Mouse (Mus musculus) neural tube, embryonic 11.5 days (tissue): ENCODE data around the gene Nav2. TPM values are rescaled to one million over a fixed set of nuclear protein-coding genes. Genes with fewer than 3 reads are reported as not detected.

Source experiments
- ATAC-seq: fragments of 200-750 bp; cut with Nextera tagmentation; 2 replicates; pipeline ENCODE4 v1.8.0; 2017; ENCODE audit warnings: moderate number of reproducible peaks, mild to moderate bottlenecking, moderate TSS enrichment, moderate library complexity; ENCODE audit not compliant: insufficient read depth, low FRiP score, low TSS enrichment
- DNase-seq: peaks from one replicate; pipeline ENCODE4 v3.0.0-alpha.2; 2015; ENCODE audit warnings: low spot score
- H3K27ac ChIP-seq: fragments of 300-500 bp; sonication (generic); 2 replicates; pipeline ENCODE4 v1.5.1; 2014; ENCODE audit warnings: low read depth, mild to moderate bottlenecking, low read length
- H3K27me3 ChIP-seq: fragments of 300-500 bp; sonication (generic); 2 replicates; pipeline ENCODE4 v1.6.1; 2014; ENCODE audit warnings: mild to moderate bottlenecking, low read length, mixed read lengths; ENCODE audit not compliant: control insufficient read depth, insufficient read depth
- H3K36me3 ChIP-seq: fragments of 300-500 bp; sonication (generic); 2 replicates; pipeline ENCODE4 v1.6.1; 2014; ENCODE audit warnings: mild to moderate bottlenecking, low read length, moderate library complexity, mixed read lengths; ENCODE audit not compliant: control insufficient read depth, insufficient read depth
- H3K4me1 ChIP-seq: fragments of 300-500 bp; sonication (generic); 2 replicates; pipeline ENCODE4 v1.6.1; 2014; ENCODE audit warnings: low read length, mixed read lengths; ENCODE audit not compliant: control insufficient read depth, insufficient read depth
- H3K4me2 ChIP-seq: fragments of 300-500 bp; sonication (generic); 2 replicates; pipeline ENCODE4 v1.6.1; 2014; ENCODE audit warnings: low read depth, mild to moderate bottlenecking, moderate library complexity
- H3K4me3 ChIP-seq: fragments of 300-500 bp; sonication (generic); 2 replicates; pipeline ENCODE4 v1.5.1; 2014; ENCODE audit warnings: low read depth, low read length
- H3K9ac ChIP-seq: fragments of 300-500 bp; sonication (generic); 2 replicates; pipeline ENCODE4 v1.6.1; 2014; ENCODE audit warnings: mild to moderate bottlenecking, low read length
- H3K9me3 ChIP-seq: fragments of 300-500 bp; sonication (generic); 2 replicates; pipeline ENCODE4 v1.6.1; 2016; ENCODE audit warnings: low read length; ENCODE audit not compliant: control insufficient read depth
- WGBS: fragments of 180-500 bp; shearing (Covaris S2); extraction: QIAGEN DNeasy Blood & Tissue Kit; methylation state at CpG from one replicate; pipeline ENCODE4 v1.1.7; 2014; 5-methylcytosine and 5-hydroxymethylcytosine counted together
- polyA plus RNA-seq: library from polyadenylated mRNA; unstranded; fragments of >200 nt; fragmentation: Nextera tagmentation; extraction: Ambion mirVana; gene quantifications from 2 replicates; pipeline ENCODE4 v1.2.1, GENCODE M21; 2014

Nav2 gene
- polyA plus RNA-seq, 1 experiment from 2014 or later = 19.2 TPM

DNA sequence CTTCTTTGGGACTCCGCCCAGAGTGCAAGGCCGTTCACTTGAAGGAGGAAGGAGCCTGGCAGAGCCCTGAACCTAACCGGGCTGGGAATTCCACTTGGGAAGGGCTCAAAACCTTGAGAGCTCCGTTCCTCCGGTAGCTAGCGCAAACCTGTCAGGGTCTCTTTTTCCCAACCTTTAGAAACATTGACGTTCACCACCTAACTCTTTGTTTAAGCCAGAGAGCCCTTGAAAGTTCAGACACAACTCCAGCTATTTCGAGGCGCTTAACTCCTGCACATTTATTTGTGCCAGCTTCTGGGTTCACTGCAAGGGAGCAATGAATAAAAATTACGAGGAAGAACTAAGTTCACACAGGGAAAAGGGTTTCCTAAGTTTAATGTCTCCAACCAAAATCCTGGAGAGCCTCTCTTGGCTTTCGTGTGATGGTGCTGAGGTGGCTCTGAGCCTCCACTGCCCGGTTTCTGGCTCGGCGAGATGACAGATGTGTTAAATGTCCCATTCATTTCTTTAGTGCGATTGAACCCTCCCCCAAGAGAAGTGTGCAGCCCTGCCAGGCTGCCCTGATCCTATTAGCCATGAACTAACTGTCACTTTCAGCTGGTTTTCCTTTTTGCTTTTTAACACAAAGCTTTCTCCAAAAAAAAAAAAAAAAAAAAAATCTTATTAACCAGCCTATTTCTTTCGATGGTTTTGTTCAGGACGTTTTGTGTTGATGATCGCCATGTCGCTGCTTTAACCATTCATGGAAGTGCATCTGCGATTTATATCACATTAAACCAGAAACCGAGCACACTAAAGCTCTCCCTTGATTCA, 729.5 kb downstream of the Nav2 start:
- Histone ChIP-seq H3K4me3 (no peak overlapping the region), H3K9ac (no peak overlapping the region), H3K4me2 (no peak overlapping the region), H3K27ac (no peak overlapping the region), H3K36me3 (no peaks in the 10 kb centered on the region), H3K27me3 (peaks cover 98% of the 10 kb centered on the region), H3K9me3 (no peaks in the 10 kb centered on the region), H3K4me1 (no peaks in the 10 kb centered on the region)
- no peak for ATAC-seq
- under 1% methylated on average over 21 of the region's 21 CpGs for WGBS
- DNase-seq = no peak

DNA sequence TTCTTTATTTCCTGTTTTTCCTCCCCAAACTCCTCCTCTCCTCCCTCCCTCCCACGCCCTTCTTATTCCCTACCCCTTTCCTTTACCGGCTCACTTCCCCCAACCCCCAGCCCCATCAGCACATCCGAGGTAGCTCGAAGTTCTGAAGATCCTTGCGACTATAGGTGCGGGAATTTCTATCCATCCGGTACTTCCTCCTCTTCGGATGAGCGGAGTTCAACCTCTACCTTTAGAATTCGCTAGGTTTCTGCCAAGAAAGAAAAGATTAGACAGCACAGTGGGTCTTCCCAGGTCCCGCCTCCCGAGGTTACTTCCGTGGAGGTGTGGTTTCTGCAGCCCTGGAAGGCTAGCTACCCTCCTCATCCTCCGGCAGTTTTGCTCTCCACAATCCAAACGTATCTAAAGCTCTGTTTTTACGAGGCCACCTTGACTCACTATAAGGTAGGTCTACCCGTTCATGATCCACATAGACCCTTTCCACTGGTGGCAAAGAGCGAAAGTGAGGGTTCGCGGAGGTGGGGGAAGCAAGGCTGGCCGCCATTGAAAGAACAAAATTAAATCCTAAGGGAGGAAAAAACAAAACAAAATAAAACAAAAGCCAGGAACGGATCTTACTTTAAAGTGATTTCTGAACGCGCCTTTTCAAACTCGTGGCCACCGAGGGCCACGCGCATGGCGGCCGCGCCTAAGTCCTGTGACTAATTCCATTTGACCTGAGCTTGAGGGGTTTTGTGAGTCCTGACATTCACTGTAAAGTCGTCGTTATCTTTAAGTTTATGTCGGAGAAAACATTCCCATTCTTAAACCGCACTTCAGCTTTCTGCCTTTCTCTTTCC, 730.6 kb downstream of the Nav2 start:
- no peaks in the 10 kb centered on the region for H3K9me3 ChIP-seq
- peaks cover 98% of the 10 kb centered on the region for H3K27me3 ChIP-seq
- H3K36me3 ChIP-seq = no peaks in the 10 kb centered on the region
- no peak overlapping the region for H3K4me2 ChIP-seq
- H3K4me3 ChIP-seq = no peak overlapping the region
- H3K4me1 ChIP-seq = no peaks in the 10 kb centered on the region
- 1% methylated on average over 35 of the region's 35 CpGs for WGBS
- no peak overlapping the region for H3K27ac ChIP-seq
- no peak overlapping the region for H3K9ac ChIP-seq
- ATAC-seq (no peak), DNase-seq (no peak)

DNA sequence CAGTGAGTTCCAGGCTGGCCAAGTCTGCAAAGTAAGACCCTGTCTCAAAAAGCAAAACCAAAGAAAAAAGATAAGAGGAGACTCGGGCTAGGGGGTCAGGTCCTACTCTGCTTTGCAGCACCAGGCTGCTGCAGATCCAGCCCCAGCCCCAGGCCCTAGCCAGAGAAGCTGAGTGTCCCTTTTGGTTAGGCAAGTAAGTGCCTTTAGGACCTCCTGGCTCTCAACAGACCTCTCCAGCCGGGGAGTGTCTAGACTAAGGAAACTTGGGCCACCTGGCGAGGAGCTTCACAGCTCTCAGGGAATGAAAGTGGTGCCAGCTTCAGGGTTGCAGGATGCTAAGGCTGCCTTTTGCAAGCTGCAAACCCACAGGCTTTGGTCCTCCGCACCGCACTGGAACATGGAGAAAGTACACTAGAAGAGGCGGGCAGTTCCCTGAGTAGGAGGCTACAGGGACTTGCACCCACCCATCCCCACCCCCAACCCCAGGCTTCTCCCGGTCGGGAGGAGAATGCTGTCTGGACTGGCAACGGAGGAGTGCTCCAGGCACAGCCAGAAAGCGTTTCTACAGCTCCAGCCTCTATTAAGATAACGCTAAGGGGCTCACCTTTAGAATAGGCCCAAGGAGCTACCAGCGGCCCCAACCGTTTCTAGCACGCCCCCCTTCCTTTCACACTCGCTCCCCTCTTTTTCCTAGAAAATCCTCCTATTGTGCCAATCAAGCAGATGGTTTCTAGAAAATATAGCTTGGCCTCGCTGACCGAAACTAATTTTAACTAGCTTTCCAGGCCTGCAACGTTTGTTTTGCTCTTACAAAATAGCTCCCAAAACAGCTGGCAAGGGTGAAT, 731.6 kb downstream of the Nav2 start:
- H3K4me2 ChIP-seq = no peak overlapping the region
- ATAC-seq (no peak), DNase-seq (no peak)
- H3K4me3 ChIP-seq = no peak overlapping the region
- 4% methylated on average over 18 of the region's 18 CpGs for whole genome bisulfite sequencing
- H3K36me3 ChIP-seq = no peaks in the 10 kb centered on the region
- no peak overlapping the region for H3K27ac ChIP-seq
- no peaks in the 10 kb centered on the region for H3K9me3 ChIP-seq
- H3K4me1 ChIP-seq = no peaks in the 10 kb centered on the region
- no peak overlapping the region for H3K9ac ChIP-seq
- H3K27me3 ChIP-seq = peaks cover 98% of the 10 kb centered on the region

DNA sequence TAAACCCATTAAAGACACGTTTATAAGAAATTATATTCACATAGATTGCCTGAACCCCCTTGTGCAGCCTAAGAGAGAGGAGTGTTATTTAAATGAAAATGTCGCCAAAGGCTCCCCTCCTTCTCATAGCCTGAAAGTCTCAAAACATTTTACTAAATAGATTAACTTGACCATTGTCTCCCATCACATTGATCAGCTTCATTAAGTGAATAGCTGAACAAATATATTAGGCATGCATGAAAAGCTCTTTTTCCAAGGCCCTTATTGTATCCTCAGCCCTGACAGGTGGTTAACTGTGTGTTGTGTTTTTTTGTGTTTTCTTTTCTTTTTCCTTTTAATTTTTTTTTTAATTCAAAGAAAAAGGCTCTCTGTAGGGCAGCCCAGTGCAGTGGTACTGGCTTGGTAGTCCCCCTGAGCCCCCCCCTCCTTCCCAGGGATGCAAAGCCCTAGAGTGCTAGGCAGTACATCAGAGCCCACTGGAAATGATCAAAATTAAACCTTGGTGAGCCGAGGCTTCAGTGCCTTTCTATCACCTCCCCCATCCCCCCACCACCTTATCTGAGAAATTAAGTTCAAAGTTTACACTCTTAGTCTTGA, 732.3 kb downstream of the Nav2 start:
- Histone ChIP-seq H3K4me1 (no peaks in the 10 kb centered on the region), H3K4me3 (no peak overlapping the region), H3K27ac (no peak overlapping the region), H3K4me2 (no peak overlapping the region), H3K9me3 (no peaks in the 10 kb centered on the region), H3K36me3 (no peaks in the 10 kb centered on the region), H3K9ac (no peak overlapping the region), H3K27me3 (peaks cover 96% of the 10 kb centered on the region)
- 14% methylated on average over 3 of the region's 3 CpGs for WGBS
- no peak for DNase-seq
- ATAC-seq = no peak

Other genes starting within 250 kb of the Nav2 start
- 39.0 and 41.2 TPM in 2 replicates for gene Zdhhc13, start 119.7 kb upstream of the Nav2 start, polyA plus RNA-seq
- gene Csrp3, start 60.7 kb upstream of the Nav2 start, polyA plus RNA-seq = 1.4 and 2.4 TPM in 2 replicates
- 16.2 and 16.5 TPM in 2 replicates for gene E2f8, start 27.1 kb upstream of the Nav2 start, polyA plus RNA-seq